Mouse (Mus musculus) CH12.LX (cell line): ENCODE measurements around the gene Syt1. TPM values are rescaled to one million over a fixed set of nuclear protein-coding genes. Genes with fewer than 3 reads are reported as not detected.

Experiments
- DNase-seq: peaks from one replicate; pipeline ENCODE4 v3.0.0-alpha.2; 2013; ENCODE audit errors: extremely low read depth
- H3K27ac ChIP-seq: 2 replicates; pipeline ENCODE4 v1.5.1; 2012; ENCODE audit warnings: low read depth, mild to moderate bottlenecking, control low read depth, moderate library complexity; ENCODE audit not compliant: insufficient read depth
- H3K27me3 ChIP-seq: replicated peaks from 2 replicates; pipeline ENCODE3; 2012; ENCODE audit warnings: inconsistent platforms
- H3K36me3 ChIP-seq, 2 experiments: replicated peaks in 1 of 2; 2 replicates each; pipeline versions ENCODE3 to v1.6.1; 2012; ENCODE audit warnings: inconsistent platforms in 1 of 2, low read length in 1 of 2, mild to moderate bottlenecking in 1 of 2, mixed read lengths in 1 of 2, moderate library complexity in 1 of 2; ENCODE audit not compliant: control insufficient read depth in 1 of 2, insufficient read depth in 1 of 2
- H3K4me1 ChIP-seq, 2 experiments: 2 replicates each; pipeline ENCODE4 v1.6.1; 2012; ENCODE audit warnings: inconsistent platforms in 1 of 2, moderate library complexity in 1 of 2; ENCODE audit not compliant: insufficient read depth in 2 of 2, control insufficient read depth in 1 of 2
- H3K4me2 ChIP-seq: 2 replicates; pipeline ENCODE4 v1.6.1; 2012; ENCODE audit warnings: low read depth, mild to moderate bottlenecking, control low read depth; ENCODE audit not compliant: poor library complexity, insufficient read depth, severe bottlenecking
- H3K4me3 ChIP-seq, 3 experiments: fragments of 150-350 bp in 1 of 3; sonication (generic) in 1 of 3; replicated peaks in 1 of 3; 2 replicates each; pipeline versions ENCODE3 to v1.5.1; 2011 to 2012; ENCODE audit warnings: low read depth in 2 of 3, low read length in 2 of 3, mild to moderate bottlenecking in 2 of 3, moderate library complexity in 2 of 3, control low read depth in 1 of 3, improper control_type of control experiment in 1 of 3, inconsistent platforms in 1 of 3, mixed read lengths in 1 of 3; ENCODE audit not compliant: poor library complexity in 1 of 3
- H3K79me2 ChIP-seq: replicated peaks from 2 replicates; pipeline ENCODE4 v1.6.1; 2012; ENCODE audit warnings: mild to moderate bottlenecking, moderate library complexity; ENCODE audit not compliant: control insufficient read depth, poor library complexity, insufficient read depth, severe bottlenecking; ENCODE audit errors: extremely low read depth
- H3K9ac ChIP-seq: 2 replicates; pipeline ENCODE4 v1.6.1; 2012; ENCODE audit warnings: low read depth, mild to moderate bottlenecking, control low read depth, moderate library complexity; ENCODE audit not compliant: insufficient read depth
- H3K9me3 ChIP-seq: replicated peaks from 2 replicates; pipeline ENCODE3; 2012; ENCODE audit warnings: low read length, inconsistent platforms, mixed read lengths
- BHLHE40 ChIP-seq: IDR thresholded peaks from 2 replicates; pipeline ENCODE4 v1.6.1; 2011; ENCODE audit warnings: mild to moderate bottlenecking, low read depth, low read length, improper control_type of control experiment
- CHD1 ChIP-seq: IDR thresholded peaks from 2 replicates; pipeline ENCODE4 v1.6.1; 2012; ENCODE audit warnings: low read depth, low read length, improper control_type of control experiment, inconsistent platforms
- CTCF ChIP-seq, 2 experiments: IDR thresholded peaks in 1 of 2; conservative IDR thresholded peaks in 1 of 2; 2 replicates each; pipeline ENCODE4 v1.5.1; 2011 to 2012; ENCODE audit warnings: low read depth in 2 of 2, low read length in 2 of 2, improper control_type of control experiment in 1 of 2, inconsistent platforms in 1 of 2, mild to moderate bottlenecking in 1 of 2, moderate library complexity in 1 of 2
- ELF1 ChIP-seq: IDR thresholded peaks from 2 replicates; pipeline ENCODE4 v1.6.1; 2014; ENCODE audit warnings: low read depth, mild to moderate bottlenecking, inconsistent platforms, low read length, improper control_type of control experiment
- EP300 ChIP-seq: IDR thresholded peaks from 2 replicates; pipeline ENCODE4 v1.6.1; 2011; ENCODE audit warnings: low read length, improper control_type of control experiment
- ETS1 ChIP-seq: conservative IDR thresholded peaks from 2 replicates; pipeline ENCODE4 v1.6.1; 2012; ENCODE audit warnings: low read depth, mild to moderate bottlenecking, inconsistent platforms, low read length, improper control_type of control experiment, moderate library complexity
- GABPA ChIP-seq: IDR thresholded peaks from 2 replicates; pipeline ENCODE4 v1.6.1; 2012; ENCODE audit warnings: low read depth, low read length, improper control_type of control experiment, inconsistent platforms; ENCODE audit not compliant: insufficient replicate concordance
- JUN ChIP-seq: IDR thresholded peaks from 2 replicates; pipeline ENCODE4 v1.6.1; 2011; ENCODE audit warnings: low read depth, mild to moderate bottlenecking, low read length, improper control_type of control experiment, moderate library complexity; ENCODE audit not compliant: insufficient read depth
- KAT2A ChIP-seq: IDR thresholded peaks from 2 replicates; pipeline ENCODE4 v1.6.1; 2012; ENCODE audit warnings: low read length, improper control_type of control experiment, inconsistent platforms; ENCODE audit not compliant: insufficient replicate concordance
- MAFK ChIP-seq: IDR thresholded peaks from 2 replicates; pipeline ENCODE4 v1.6.1; 2011; ENCODE audit warnings: low read length, improper control_type of control experiment; ENCODE audit not compliant: insufficient replicate concordance
- MEF2A ChIP-seq: IDR thresholded peaks from 2 replicates; pipeline ENCODE4 v1.6.1; 2014; ENCODE audit warnings: low read depth, mild to moderate bottlenecking, inconsistent platforms, low read length, improper control_type of control experiment, borderline replicate concordance
- MYC ChIP-seq: IDR thresholded peaks from 2 replicates; pipeline ENCODE4 v1.6.1; 2011; ENCODE audit warnings: low read depth, mild to moderate bottlenecking, improper control_type of control experiment, low read length
- NELFE ChIP-seq: IDR thresholded peaks from 2 replicates; pipeline ENCODE4 v1.6.1; 2011; ENCODE audit warnings: low read depth, low read length, improper control_type of control experiment
- PAX5 ChIP-seq: IDR thresholded peaks from 2 replicates; pipeline ENCODE4 v1.6.1; 2012; ENCODE audit warnings: low read length, inconsistent platforms, mixed read lengths
- RAD21 ChIP-seq: IDR thresholded peaks from 2 replicates; pipeline ENCODE4 v1.6.1; 2011; ENCODE audit warnings: low read depth, mild to moderate bottlenecking, low read length, improper control_type of control experiment, moderate library complexity
- SIN3A ChIP-seq: IDR thresholded peaks from 2 replicates; pipeline ENCODE4 v1.6.1; 2012; ENCODE audit warnings: low read length, improper control_type of control experiment, inconsistent platforms
- TCF12 ChIP-seq: IDR thresholded peaks from 2 replicates; pipeline ENCODE4 v1.6.1; 2014; ENCODE audit warnings: low read depth, mild to moderate bottlenecking, inconsistent platforms, low read length, improper control_type of control experiment
- ZC3H11A ChIP-seq: IDR thresholded peaks from 2 replicates; pipeline ENCODE4 v1.6.1; 2012; ENCODE audit warnings: low read depth, mild to moderate bottlenecking, inconsistent platforms, low read length, improper control_type of control experiment
- ZKSCAN1 ChIP-seq: IDR thresholded peaks from 2 replicates; pipeline ENCODE4 v1.6.1; 2012; ENCODE audit warnings: low read depth, inconsistent platforms, low read length, improper control_type of control experiment, borderline replicate concordance
- ZMIZ1 ChIP-seq: IDR thresholded peaks from 2 replicates; pipeline ENCODE4 v1.6.1; 2012; ENCODE audit warnings: low read depth, mild to moderate bottlenecking, inconsistent platforms, low read length, improper control_type of control experiment
- dilution Hi-C: fragments of 300-500 bp; cut with MboI; formaldehyde crosslinking; loops from 2 replicates; pipeline ENCODE4 v1.14.3; 2020; ENCODE audit warnings: low sequenced_read_pairs; ENCODE audit not compliant: extremely low pct_unique_long_range_greater_than_20kb, extremely low pct_ligation_motif_present
- in situ Hi-C: fragments of 300-500 bp; cut with MboI; formaldehyde crosslinking; loops from 3 replicates; pipeline ENCODE4 v1.14.3; 2019; ENCODE audit warnings: low sequenced_read_pairs, low pct_ligation_motif_present, low pct_unique_long_range_greater_than_20kb, mixed read lengths
- polyA plus RNA-seq: library from polyadenylated mRNA; unstranded; fragments of >175 nt; gene quantifications from 2 replicates; pipeline ENCODE4 v1.2.1, GENCODE M21; 2012; ENCODE audit warnings: low read depth; ENCODE audit not compliant: insufficient read length
- total RNA-seq, 2 experiments: library from RNA; depleted of rRNA; stranded (reverse); fragments of 300-350 nt in 1 of 2; fragments of >200 nt in 1 of 2; gene quantifications; 2 replicates each; pipeline ENCODE4 v1.2.3; 2012 to 2014

The Syt1 gene
- total and polyA plus RNA-seq, 3 experiments: not detected

DNA sequence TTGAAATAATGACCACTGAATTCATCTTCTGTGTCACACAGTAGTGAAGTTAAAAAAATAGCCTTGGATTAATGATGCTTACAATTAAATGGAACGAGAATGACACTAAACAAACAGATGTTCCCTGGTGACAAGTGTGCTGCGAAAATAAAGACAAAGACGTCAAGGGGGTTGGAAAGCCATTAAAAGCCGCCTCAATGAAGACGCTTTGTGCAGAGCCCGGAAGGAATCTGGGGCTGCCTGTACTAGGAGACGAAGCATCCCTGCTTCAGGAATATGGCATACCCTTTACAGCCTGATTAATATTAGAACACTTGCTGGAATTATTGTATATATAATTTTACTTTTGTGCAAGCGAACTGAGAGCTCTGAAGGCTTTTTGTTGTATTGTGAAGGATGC, 234.0 kb downstream of the Syt1 start:
- Histone ChIP-seq H3K9ac (no peak overlapping the region), H3K4me2 (no peak overlapping the region), H3K9me3 (no peaks in the 10 kb centered on the region), H3K36me3 (no peaks in the 10 kb centered on the region), H3K79me2 (no peaks in the 10 kb centered on the region), H3K27ac (no peak overlapping the region), H3K4me1 (no peaks in the 10 kb centered on the region), H3K27me3 (no peaks in the 10 kb centered on the region), H3K4me3 (no peak overlapping the region)
- no peak for DNase-seq
- dilution Hi-C loops (no loop called here), in situ Hi-C loops (no loop called here)
- TF ChIP-seq JUN: no peak
- no peak for TF ChIP-seq CHD1
- no peak for TF ChIP-seq GABPA
- TF ChIP-seq PAX5: no peak

DNA sequence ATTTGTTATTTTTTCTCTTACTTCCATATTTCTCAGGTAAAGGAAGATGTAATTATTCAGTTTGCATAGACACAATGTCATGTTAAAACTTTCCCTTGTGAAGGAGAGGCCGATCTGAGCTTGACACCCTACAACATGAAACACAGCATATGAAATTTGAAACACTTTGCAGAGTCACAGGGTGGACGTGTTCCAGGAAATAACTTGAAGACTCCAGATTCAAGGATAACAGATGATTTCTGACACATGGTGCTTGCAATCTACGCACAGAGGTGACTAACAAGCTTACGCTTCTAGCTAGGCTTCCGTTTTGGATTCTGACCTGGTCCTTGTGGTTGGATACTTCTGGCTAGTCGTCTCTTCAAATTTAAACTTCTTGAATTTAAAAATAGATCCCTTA, 239.7 kb downstream of the Syt1 start:
- Histone ChIP-seq H3K36me3 (no peaks in the 10 kb centered on the region), H3K4me1 (no peaks in the 10 kb centered on the region), H3K4me2 (no peak overlapping the region), H3K9me3 (no peaks in the 10 kb centered on the region), H3K4me3 (no peak overlapping the region), H3K9ac (no peak overlapping the region), H3K27ac (no peak overlapping the region), H3K27me3 (no peaks in the 10 kb centered on the region), H3K79me2 (no peaks in the 10 kb centered on the region)
- dilution Hi-C loops: no loop called here
- no peak for DNase-seq
- TF ChIP-seq SIN3A: no peak
- TF ChIP-seq ELF1: no peak
- TF ChIP-seq ETS1: no peak
- TF ChIP-seq BHLHE40: no peak
- no peak for TF ChIP-seq KAT2A
- no peak for TF ChIP-seq ZKSCAN1
- no peak for TF ChIP-seq CTCF (conservative IDR thresholded peaks at IDR 0.05 in 1 of 2, IDR thresholded peaks at IDR 0.05 in 1 of 2; ENCODE audit: low read depth in 2 of 2, low read length in 2 of 2)
- TF ChIP-seq EP300: no peak
- TF ChIP-seq MEF2A: no peak
- TF ChIP-seq ZMIZ1: no peak
- TF ChIP-seq RAD21: no peak
- TF ChIP-seq NELFE: no peak
- no peak for TF ChIP-seq TCF12
- TF ChIP-seq PAX5: no peak
- TF ChIP-seq CHD1: no peak
- no peak for TF ChIP-seq MYC
- no peak for TF ChIP-seq ZC3H11A
- no peak for TF ChIP-seq MAFK
- no peak for TF ChIP-seq JUN
- in situ Hi-C loops: no loop called here
